Mouse (Mus musculus): ENCODE measurements around the gene Plekhm1. TPM values are rescaled to one million over a fixed set of nuclear protein-coding genes. Genes with fewer than 3 reads are reported as not detected.

Gene Plekhm1
- polyA plus RNA-seq, 1 experiment: 18.5 TPM

DNA sequence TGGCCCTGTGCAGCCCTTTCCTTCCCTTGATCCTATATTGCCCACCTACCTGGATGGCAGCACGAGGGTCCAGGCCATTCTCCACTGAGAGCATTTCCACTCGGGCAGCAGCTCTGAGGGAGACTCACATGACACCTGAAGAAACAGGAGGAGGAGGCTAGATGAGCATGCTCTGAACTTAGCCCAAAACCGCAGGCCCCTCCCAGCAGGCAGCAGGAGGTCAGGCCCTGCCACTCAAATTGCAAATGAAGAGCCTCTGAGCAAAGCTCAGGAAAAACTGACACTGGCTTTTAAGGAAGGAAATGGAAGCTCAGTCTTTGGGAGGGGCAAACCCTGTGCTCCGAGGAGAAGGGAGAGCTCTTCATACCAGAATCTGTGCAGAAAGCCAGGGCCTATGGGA, 8.7 kb downstream of the Plekhm1 start:
- no peak for DNase-seq
- TF ChIP-seq CTCF (IDR thresholded peaks at IDR 0.05; ENCODE audit: borderline replicate concordance, insufficient read depth, low read depth, low read length): no peak
- TF ChIP-seq POLR2A (IDR thresholded peaks at IDR 0.05; ENCODE audit: borderline replicate concordance, insufficient read depth, low read length): no peak
- Histone ChIP-seq H3K4me3 (replicated peaks; ENCODE audit: insufficient read depth, low read depth, low read length) (no peak overlapping the region), H3K4me1 (ENCODE audit: control insufficient read depth, insufficient read depth, low read length) (peaks cover 2% of the 10 kb centered on the region), H3K27me3 (ENCODE audit: control insufficient read depth, insufficient read depth, low read length) (no peaks in the 10 kb centered on the region), H3K27ac (ENCODE audit: insufficient read depth, low read length) (no peak overlapping the region)
- 66% methylated on average over 4 of the region's 4 CpGs for WGBS

DNA sequence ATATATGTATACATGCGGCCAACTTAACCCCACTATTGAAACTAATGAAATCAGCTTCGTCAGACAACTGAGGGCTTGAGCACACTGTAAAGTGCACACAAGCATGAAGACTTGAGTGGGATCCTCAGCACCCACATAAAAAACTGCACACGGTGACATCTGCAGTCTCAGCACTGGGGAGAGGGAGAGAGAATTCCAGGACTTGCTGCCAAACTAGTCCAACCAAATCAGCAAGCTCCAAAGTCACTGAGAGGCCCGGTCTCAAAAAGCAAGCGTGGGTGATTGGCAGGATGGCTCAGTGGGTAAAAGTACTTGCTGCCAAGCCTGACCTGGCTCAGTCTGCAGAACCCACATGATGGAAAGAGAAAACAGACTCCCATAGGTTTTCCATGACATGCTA, 9.7 kb downstream of the Plekhm1 start:
- Histone ChIP-seq H3K4me3 (replicated peaks; ENCODE audit: insufficient read depth, low read depth, low read length) (no peak overlapping the region), H3K27me3 (ENCODE audit: control insufficient read depth, insufficient read depth, low read length) (no peaks in the 10 kb centered on the region), H3K4me1 (ENCODE audit: control insufficient read depth, insufficient read depth, low read length) (peaks cover 2% of the 10 kb centered on the region), H3K27ac (ENCODE audit: insufficient read depth, low read length) (no peak overlapping the region)
- WGBS: 40% methylated on average over 5 of the region's 5 CpGs
- no peak for TF ChIP-seq CTCF (IDR thresholded peaks at IDR 0.05; ENCODE audit: borderline replicate concordance, insufficient read depth, low read depth, low read length)
- TF ChIP-seq POLR2A (IDR thresholded peaks at IDR 0.05; ENCODE audit: borderline replicate concordance, insufficient read depth, low read length): no peak
- DNase-seq: peak in 1 of 2 experiments; percentile 14

DNA sequence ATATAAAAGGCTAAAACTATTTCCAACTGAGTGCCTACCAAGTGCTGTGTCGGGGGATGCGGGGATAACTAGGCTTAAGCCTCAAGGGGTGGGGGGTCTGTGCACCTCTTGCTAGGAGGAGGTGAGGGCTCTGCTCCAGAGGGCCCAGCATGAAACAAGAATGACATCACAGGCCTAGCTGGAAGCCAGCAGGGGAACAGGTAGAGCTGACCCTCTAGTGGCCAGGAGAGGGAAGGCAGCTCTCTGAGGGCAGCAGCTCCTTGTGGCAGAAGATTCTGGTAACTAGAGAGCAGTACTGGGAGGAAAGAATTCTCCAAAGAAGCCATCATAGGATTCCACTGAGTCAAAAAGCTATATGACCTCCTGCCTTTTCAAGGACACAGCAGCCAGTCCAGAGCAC, 10.3 kb downstream of the Plekhm1 start:
- Histone ChIP-seq H3K4me1 (ENCODE audit: control insufficient read depth, insufficient read depth, low read length) (peaks cover 2% of the 10 kb centered on the region), H3K27ac (ENCODE audit: insufficient read depth, low read length) (no peak overlapping the region), H3K27me3 (ENCODE audit: control insufficient read depth, insufficient read depth, low read length) (no peaks in the 10 kb centered on the region), H3K4me3 (replicated peaks; ENCODE audit: insufficient read depth, low read depth, low read length) (no peak overlapping the region)
- TF ChIP-seq CTCF (IDR thresholded peaks at IDR 0.05; ENCODE audit: borderline replicate concordance, insufficient read depth, low read depth, low read length) (peak; percentile 72), POLR2A (IDR thresholded peaks at IDR 0.05; ENCODE audit: borderline replicate concordance, insufficient read depth, low read length) (no peak)
- 72% methylated on average over 2 of the region's 2 CpGs for WGBS
- peak; percentile 48 to 55 for DNase-seq

DNA sequence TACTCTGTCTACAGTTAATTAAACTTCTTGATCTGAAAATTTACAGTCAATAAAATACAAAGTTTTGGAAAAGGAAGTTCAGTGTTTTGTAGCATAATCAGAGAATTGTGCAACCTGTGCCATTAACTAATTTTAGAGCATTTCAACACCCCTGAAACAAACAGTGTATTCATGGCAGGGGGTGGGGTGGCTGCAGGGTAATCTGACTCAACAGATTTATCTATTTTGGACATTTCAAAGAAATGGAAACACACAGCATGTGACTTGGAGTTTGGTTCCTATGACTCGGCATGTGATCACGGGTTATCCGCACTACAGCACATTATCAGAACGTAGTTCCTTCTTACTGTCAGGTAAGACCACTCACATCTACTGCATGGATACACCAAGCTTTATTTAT, 12.5 kb downstream of the Plekhm1 start:
- DNase-seq: no peak
- Histone ChIP-seq H3K4me1 (ENCODE audit: control insufficient read depth, insufficient read depth, low read length) (peaks cover 2% of the 10 kb centered on the region; the same call in 1 of the 2 replicates), H3K27ac (ENCODE audit: insufficient read depth, low read length) (no peak overlapping the region), H3K4me3 (replicated peaks; ENCODE audit: insufficient read depth, low read depth, low read length) (no peak overlapping the region), H3K27me3 (ENCODE audit: control insufficient read depth, insufficient read depth, low read length) (no peaks in the 10 kb centered on the region)
- TF ChIP-seq POLR2A (IDR thresholded peaks at IDR 0.05; ENCODE audit: borderline replicate concordance, insufficient read depth, low read length) (no peak), CTCF (IDR thresholded peaks at IDR 0.05; ENCODE audit: borderline replicate concordance, insufficient read depth, low read depth, low read length) (no peak)
- WGBS: 48% methylated on average over 4 of the region's 4 CpGs

GRCm38 (mm10) chr11:103399050-103399449, 13.4 kb downstream of the Plekhm1 start:
- DNase-seq: no peak
- 89% methylated on average over 3 of the region's 3 CpGs for WGBS

GRCm38 (mm10) chr11:103396682-103397081, 15.8 kb downstream of the Plekhm1 start:
- no peak overlapping the region for H3K27ac ChIP-seq (ENCODE audit: insufficient read depth, low read length)
- H3K4me1 ChIP-seq (ENCODE audit: control insufficient read depth, insufficient read depth, low read length): no peaks in the 10 kb centered on the region; the same call in 1 of the 2 replicates
- H3K4me3 ChIP-seq (replicated peaks; ENCODE audit: insufficient read depth, low read depth, low read length): no peak overlapping the region
- no peak for DNase-seq
- 87% methylated on average over 4 of the region's 4 CpGs for WGBS
- H3K27me3 ChIP-seq (ENCODE audit: control insufficient read depth, insufficient read depth, low read length): no peaks in the 10 kb centered on the region
- TF ChIP-seq POLR2A (IDR thresholded peaks at IDR 0.05; ENCODE audit: borderline replicate concordance, insufficient read depth, low read length) (no peak), CTCF (IDR thresholded peaks at IDR 0.05; ENCODE audit: borderline replicate concordance, insufficient read depth, low read depth, low read length) (no peak)

More at GRCm38 (mm10) chr11:103399050-103399449, 13.4 kb downstream of the Plekhm1 start:
- no peak overlapping the region for H3K4me3 ChIP-seq (replicated peaks; ENCODE audit: insufficient read depth, low read depth, low read length)
- H3K27me3 ChIP-seq (ENCODE audit: control insufficient read depth, insufficient read depth, low read length): no peaks in the 10 kb centered on the region
- peaks cover 2% of the 10 kb centered on the region; the same call in 1 of the 2 replicates for H3K4me1 ChIP-seq (ENCODE audit: control insufficient read depth, insufficient read depth, low read length)
- TF ChIP-seq CTCF (IDR thresholded peaks at IDR 0.05; ENCODE audit: borderline replicate concordance, insufficient read depth, low read depth, low read length) (no peak), POLR2A (IDR thresholded peaks at IDR 0.05; ENCODE audit: borderline replicate concordance, insufficient read depth, low read length) (no peak)
- no peak overlapping the region for H3K27ac ChIP-seq (ENCODE audit: insufficient read depth, low read length)

- no peak for DNase-seq
- Histone ChIP-seq H3K27ac (ENCODE audit: insufficient read depth, low read length) (no peak overlapping the region), H3K4me1 (ENCODE audit: control insufficient read depth, insufficient read depth, low read length) (no peaks in the 10 kb centered on the region; the same call in 1 of the 2 replicates), H3K4me3 (replicated peaks; ENCODE audit: insufficient read depth, low read depth, low read length) (no peak overlapping the region), H3K27me3 (ENCODE audit: control insufficient read depth, insufficient read depth, low read length) (no peaks in the 10 kb centered on the region)
- 94% methylated on average over 4 of the region's 4 CpGs for WGBS
- TF ChIP-seq CTCF (IDR thresholded peaks at IDR 0.05; ENCODE audit: borderline replicate concordance, insufficient read depth, low read depth, low read length): no peak
These were observed 16.3 kb downstream of the Plekhm1 start for GRCm38 (mm10) chr11:103396236-103396635.

GRCm38 (mm10) chr11:103394604-103395003, 17.9 kb downstream of the Plekhm1 start:
- H3K4me1 ChIP-seq (ENCODE audit: control insufficient read depth, insufficient read depth, low read length): no peaks in the 10 kb centered on the region; the same call in 1 of the 2 replicates
- DNase-seq: no peak
- no peak for TF ChIP-seq POLR2A (IDR thresholded peaks at IDR 0.05; ENCODE audit: borderline replicate concordance, insufficient read depth, low read length)
- no peak for TF ChIP-seq CTCF (IDR thresholded peaks at IDR 0.05; ENCODE audit: borderline replicate concordance, insufficient read depth, low read depth, low read length)
- WGBS: 90% methylated on average over 7 of the region's 7 CpGs
- H3K27ac ChIP-seq (ENCODE audit: insufficient read depth, low read length): no peak overlapping the region
- H3K27me3 ChIP-seq (ENCODE audit: control insufficient read depth, insufficient read depth, low read length): no peaks in the 10 kb centered on the region
- no peak overlapping the region for H3K4me3 ChIP-seq (replicated peaks; ENCODE audit: insufficient read depth, low read depth, low read length)
